Mouse (Mus musculus) ES-E14 (cell line): ENCODE results near the gene Pvr. TPM values are rescaled to one million over a fixed set of nuclear protein-coding genes. Genes with fewer than 3 reads are reported as not detected.

Experiments
- DNase-seq: peaks from one replicate; pipeline ENCODE4 v3.0.0-alpha.2; 2013; ENCODE audit warnings: low read depth, low spot score
- H3K27ac ChIP-seq: 2 replicates; pipeline ENCODE4 v1.5.1; 2012; ENCODE audit warnings: low read depth, mild to moderate bottlenecking, low read length, moderate library complexity, mixed read lengths; ENCODE audit not compliant: poor library complexity, insufficient read depth, severe bottlenecking
- H3K36me3 ChIP-seq: 2 replicates; pipeline ENCODE4 v1.6.1; 2012; ENCODE audit warnings: mild to moderate bottlenecking, low read length, moderate library complexity, mixed read lengths; ENCODE audit not compliant: control insufficient read depth, poor library complexity, insufficient read depth, severe bottlenecking
- H3K4me1 ChIP-seq, 2 experiments: fragments of 150-350 bp in 1 of 2; sonication (generic) in 1 of 2; 2 replicates each; pipeline ENCODE4 v1.6.1; 2012; ENCODE audit warnings: low read length in 2 of 2, mild to moderate bottlenecking in 1 of 2, mixed read lengths in 1 of 2; ENCODE audit not compliant: control insufficient read depth in 2 of 2, insufficient read depth in 2 of 2, poor library complexity in 1 of 2
- H3K4me3 ChIP-seq, 2 experiments: fragments of 150-350 bp in 1 of 2; sonication (generic) in 1 of 2; 2 replicates each; pipeline ENCODE4 v1.5.1; 2012; ENCODE audit warnings: low read length in 2 of 2, low read depth in 1 of 2, mild to moderate bottlenecking in 1 of 2, mixed read lengths in 1 of 2; ENCODE audit not compliant: insufficient read depth in 1 of 2, poor library complexity in 1 of 2, severe bottlenecking in 1 of 2
- H3K9ac ChIP-seq: 2 replicates; pipeline ENCODE4 v1.6.1; 2012; ENCODE audit warnings: low read depth, mild to moderate bottlenecking, low read length, mixed read lengths; ENCODE audit not compliant: poor library complexity, insufficient read depth, severe bottlenecking
- H3K9me3 ChIP-seq: fragments of 150-350 bp; sonication (generic); 2 replicates; pipeline ENCODE4 v1.6.1; 2012; ENCODE audit warnings: low read depth, mild to moderate bottlenecking, low read length; ENCODE audit not compliant: control insufficient read depth, insufficient read depth
- CHD2 ChIP-seq: IDR thresholded peaks from 2 replicates; pipeline ENCODE4 v1.6.1; 2014; ENCODE audit warnings: mild to moderate bottlenecking, low read depth, low read length, inconsistent platforms
- HCFC1 ChIP-seq: IDR thresholded peaks from 2 replicates; pipeline ENCODE4 v1.6.1; 2012; ENCODE audit warnings: low read length, inconsistent platforms, borderline replicate concordance; ENCODE audit not compliant: insufficient read depth
- MAFK ChIP-seq: IDR thresholded peaks from 2 replicates; pipeline ENCODE4 v1.6.1; 2014; ENCODE audit warnings: mild to moderate bottlenecking, low read depth, low read length, inconsistent platforms; ENCODE audit not compliant: insufficient read depth
- ZC3H11A ChIP-seq: IDR thresholded peaks from 2 replicates; pipeline ENCODE4 v1.6.1; 2012; ENCODE audit warnings: low read depth, mild to moderate bottlenecking, inconsistent platforms, low read length, borderline replicate concordance
- ZNF384 ChIP-seq: IDR thresholded peaks from 2 replicates; pipeline ENCODE4 v1.6.1; 2012; ENCODE audit warnings: low read depth, low read length, inconsistent platforms
- in situ Hi-C, 2 experiments: fragments of 600-800 bp; cut with MboI; formaldehyde crosslinking; loops; one replicate each; pipeline ENCODE4 v1.15.1; 2025; ENCODE audit warnings: low sequenced_read_pairs in 2 of 2, inconsistent platforms in 1 of 2; ENCODE audit not compliant: unreplicated experiment in 2 of 2
- total RNA-seq: library from RNA; depleted of rRNA; stranded (reverse); fragments of 300-350 nt; gene quantifications from 2 replicates; pipeline ENCODE4 v1.2.3, GENCODE M21; 2012

Pvr gene
- total RNA-seq, 1 experiment, result 38.6 TPM

DNA sequence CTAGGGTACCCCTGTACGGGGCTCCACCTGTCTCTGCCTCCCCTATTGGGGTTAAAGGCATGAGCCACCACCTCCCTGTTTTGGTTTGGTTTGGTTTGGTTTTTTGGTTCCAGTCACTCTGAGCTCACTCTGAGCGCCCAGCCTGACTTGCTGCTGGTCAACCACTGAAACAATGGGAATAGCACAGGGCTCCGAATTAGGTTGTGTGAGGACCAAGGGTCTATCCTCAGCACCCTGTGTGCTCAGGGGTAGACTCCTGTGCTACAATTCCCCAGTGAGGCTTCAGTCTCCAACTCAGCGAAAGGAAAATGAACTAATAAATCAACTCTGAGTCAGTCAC is 824 bp downstream of the Pvr start:
- H3K4me3 ChIP-seq, result peak overlapping the region; percentile 62 to 72
- no peak for DNase-seq
- H3K36me3 ChIP-seq, result peaks cover 20% of the 10 kb centered on the region
- no peaks in the 10 kb centered on the region for H3K9me3 ChIP-seq
- H3K27ac ChIP-seq, result peak overlapping the region; percentile 31; the same call in 1 of the 2 replicates
- in situ Hi-C loops, result no loop called here
- TF ChIP-seq ZNF384 (no peak), CHD2 (no peak), MAFK (no peak), ZC3H11A (no peak), HCFC1 (no peak)
- H3K4me1 ChIP-seq, result peaks cover 0 to 11% of the 10 kb centered on the region in 2 experiments; a peak in 2 of 4 replicates
- peak overlapping the region; percentile 77 for H3K9ac ChIP-seq

DNA sequence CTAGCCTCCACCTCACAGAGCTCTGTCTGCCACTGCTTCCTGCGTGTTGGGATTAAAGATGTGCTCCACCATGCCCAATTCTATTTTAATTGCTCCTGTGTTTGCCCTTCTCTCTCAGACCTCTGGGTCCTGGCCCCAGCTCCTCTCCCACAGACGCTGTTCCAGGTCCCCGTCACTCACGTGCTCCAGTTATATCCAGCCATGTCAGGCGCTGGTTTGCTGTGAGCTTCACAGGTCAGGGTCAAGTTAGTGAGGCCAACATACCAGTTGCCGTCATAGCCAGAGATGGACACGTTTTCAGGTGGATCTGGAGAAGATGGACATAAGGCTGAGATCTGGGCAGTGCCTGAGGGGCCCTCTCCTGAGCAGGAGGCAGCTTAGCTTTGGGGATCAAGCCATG is 6.4 kb downstream of the Pvr start:
- Histone ChIP-seq H3K27ac (no peak overlapping the region), H3K9ac (no peak overlapping the region), H3K4me1 (0 out of 4 replicates have a peak, but pooled peaks cover 2% of the 10 kb centered on the region in 2 experiments), H3K9me3 (no peaks in the 10 kb centered on the region), H3K4me3 (no peak overlapping the region), H3K36me3 (peaks cover 31% of the 10 kb centered on the region)
- in situ Hi-C loops, result loop anchor here in 1 of 2 experiments (10.0 kb wide), 1 partner anchor 50 kb away; the partner anchor contains the start of gene Ceacam20
- TF ChIP-seq ZC3H11A (no peak), CHD2 (no peak), ZNF384 (no peak), MAFK (no peak), HCFC1 (no peak)
- no peak for DNase-seq

DNA sequence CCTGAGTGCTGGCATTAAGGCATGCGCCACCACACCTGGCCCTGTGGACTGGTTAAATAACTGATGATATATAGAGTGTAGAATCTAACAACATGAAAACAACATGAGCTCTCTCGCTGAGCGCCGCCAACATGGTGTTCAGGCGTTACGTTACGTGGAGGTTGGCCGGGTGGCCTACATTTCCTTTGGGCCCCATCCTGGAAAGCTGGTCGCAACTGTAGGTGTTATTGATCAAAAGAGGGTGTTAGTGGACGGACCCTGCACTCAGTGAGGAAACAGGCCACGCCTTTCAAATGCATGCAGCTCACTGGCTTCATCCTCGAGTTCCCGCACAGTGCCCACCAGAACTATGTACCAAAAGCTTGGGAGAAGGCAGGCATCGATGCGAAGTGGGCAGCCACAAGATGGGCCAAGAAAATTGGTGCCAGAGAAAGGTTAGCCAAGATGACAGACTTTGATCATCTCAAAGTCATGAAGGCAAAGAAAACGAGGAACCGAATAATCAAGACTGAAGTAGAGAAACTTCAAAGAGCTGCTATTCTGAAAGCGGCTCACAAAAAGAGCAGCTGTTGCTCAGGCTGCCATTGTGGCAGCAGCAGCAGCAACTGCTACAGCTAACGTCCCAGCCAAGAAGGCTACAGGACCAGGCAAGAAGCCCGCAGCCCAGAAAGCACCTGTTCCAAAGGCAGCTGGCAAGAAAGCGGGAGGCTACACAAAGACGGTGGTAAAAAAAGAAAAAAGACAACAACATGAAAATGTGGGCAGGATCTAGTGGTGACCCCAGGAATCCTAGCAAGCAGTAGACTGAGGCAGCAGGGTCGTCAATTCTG is 9.1 kb downstream of the Pvr start:
- 0 out of 4 replicates have a peak, but pooled peaks cover 2% of the 10 kb centered on the region in 2 experiments for H3K4me1 ChIP-seq
- no peak for DNase-seq
- in situ Hi-C loops, result loop anchor here in 1 of 2 experiments (10.0 kb wide), 1 partner anchor 53 kb away; the partner anchor contains the start of gene Ceacam20
- H3K9ac ChIP-seq, result no peak overlapping the region
- H3K36me3 ChIP-seq, result peaks cover 36% of the 10 kb centered on the region
- H3K27ac ChIP-seq, result no peak overlapping the region
- H3K9me3 ChIP-seq, result no peaks in the 10 kb centered on the region
- TF ChIP-seq MAFK, result no peak
- TF ChIP-seq ZNF384, result no peak
- no peak for TF ChIP-seq CHD2
- no peak for TF ChIP-seq ZC3H11A
- TF ChIP-seq HCFC1, result no peak
- no peak overlapping the region for H3K4me3 ChIP-seq

DNA sequence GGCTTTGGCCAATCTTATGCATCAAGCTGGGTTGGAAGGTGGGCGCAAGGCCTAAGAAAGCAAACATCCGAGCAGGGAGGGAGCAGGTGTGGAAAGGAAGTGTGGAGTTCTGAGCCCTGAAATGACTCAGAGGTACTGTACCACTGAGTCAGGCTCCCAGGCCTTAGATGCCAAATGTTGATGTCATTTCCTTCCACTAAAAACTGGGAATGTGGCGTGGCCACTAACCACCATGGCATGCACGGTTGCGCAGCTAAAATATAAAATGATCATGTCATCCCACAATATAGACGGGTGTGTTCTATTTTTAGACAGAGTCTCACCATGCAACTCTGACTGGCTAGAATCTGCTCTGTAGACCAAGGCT is 9.7 kb downstream of the Pvr start:
- H3K27ac ChIP-seq, result no peak overlapping the region
- in situ Hi-C loops, result loop anchor here in 1 of 2 experiments (10.0 kb wide), 1 partner anchor 54 kb away; the partner anchor contains the start of gene Ceacam20

More for the DNA sequence above, 9.7 kb downstream of the Pvr start:
- Histone ChIP-seq H3K9me3 (no peaks in the 10 kb centered on the region), H3K4me3 (no peak overlapping the region), H3K4me1 (0 out of 4 replicates have a peak, but pooled peaks cover 0 to 2% of the 10 kb centered on the region in 2 experiments), H3K9ac (no peak overlapping the region), H3K36me3 (peaks cover 29% of the 10 kb centered on the region)
- DNase-seq, result no peak
- TF ChIP-seq ZNF384 (no peak), CHD2 (no peak), ZC3H11A (no peak)
